Mouse (Mus musculus) neural tube, embryonic 13.5 days (tissue): ENCODE results near the gene Rnf214. TPM values are rescaled to one million over a fixed set of nuclear protein-coding genes. Genes with fewer than 3 reads are reported as not detected.
A peak's percentile ranks its signal among the peaks of the same experiment; 100 is the strongest.

Experiments
- ATAC-seq: fragments of 200-750 bp; cut with Nextera tagmentation; 2 replicates; pipeline ENCODE4 v1.8.0; 2017; ENCODE audit warnings: low read depth, mild to moderate bottlenecking, moderate TSS enrichment, moderate library complexity
- H3K27ac ChIP-seq: fragments of 300-500 bp; sonication (generic); replicated peaks from 2 replicates; pipeline ENCODE4 v1.5.1; 2015; ENCODE audit warnings: moderate library complexity, mild to moderate bottlenecking, inconsistent platforms
- H3K27me3 ChIP-seq: fragments of 300-500 bp; sonication (generic); 2 replicates; pipeline ENCODE4 v1.6.1; 2015; ENCODE audit warnings: mild to moderate bottlenecking, inconsistent platforms
- H3K36me3 ChIP-seq: fragments of 300-500 bp; sonication (generic); 2 replicates; pipeline ENCODE4 v1.6.1; 2015; ENCODE audit warnings: mild to moderate bottlenecking, inconsistent platforms
- H3K4me1 ChIP-seq: fragments of 300-500 bp; sonication (generic); replicated peaks from 2 replicates; pipeline ENCODE4 v1.6.1; 2015; ENCODE audit warnings: inconsistent platforms
- H3K4me2 ChIP-seq: fragments of 300-500 bp; sonication (generic); 2 replicates; pipeline ENCODE4 v1.6.1; 2015; ENCODE audit warnings: inconsistent platforms, mild to moderate bottlenecking, moderate library complexity
- H3K4me3 ChIP-seq: fragments of 300-500 bp; sonication (generic); 2 replicates; pipeline ENCODE4 v1.5.1; 2015; ENCODE audit warnings: mild to moderate bottlenecking, inconsistent platforms
- H3K9ac ChIP-seq: fragments of 300-500 bp; sonication (generic); 2 replicates; pipeline ENCODE4 v1.6.1; 2015; ENCODE audit warnings: moderate library complexity, mild to moderate bottlenecking, inconsistent platforms
- H3K9me3 ChIP-seq: fragments of 300-500 bp; sonication (generic); 2 replicates; pipeline ENCODE4 v1.6.1; 2016; ENCODE audit warnings: inconsistent platforms
- WGBS: fragments of 180-500 bp; shearing (Covaris S2); methylation state at CpG from one replicate; pipeline ENCODE4 v1.1.7; 2015; 5-methylcytosine and 5-hydroxymethylcytosine counted together
- microRNA-seq: library from miRNA; unstranded; fragments of <30 nt; microRNA quantifications from one replicate; pipeline ENCODE4, GENCODE M21; 2016
- polyA plus RNA-seq: library from polyadenylated mRNA; unstranded; fragments of >200 nt; fragmentation: Nextera tagmentation; extraction: Ambion mirVana; gene quantifications from 2 replicates; pipeline ENCODE4 v1.2.1, GENCODE M21; 2015

Rnf214 gene
- polyA plus RNA-seq, 1 experiment from 2014 or later, result 82.3 TPM

GRCm38 (mm10) chr9:45827663-45828290 is 78.9 kb downstream of the Rnf214 start:
- 9% methylated on average over 21 of the region's 23 CpGs for WGBS

DNA sequence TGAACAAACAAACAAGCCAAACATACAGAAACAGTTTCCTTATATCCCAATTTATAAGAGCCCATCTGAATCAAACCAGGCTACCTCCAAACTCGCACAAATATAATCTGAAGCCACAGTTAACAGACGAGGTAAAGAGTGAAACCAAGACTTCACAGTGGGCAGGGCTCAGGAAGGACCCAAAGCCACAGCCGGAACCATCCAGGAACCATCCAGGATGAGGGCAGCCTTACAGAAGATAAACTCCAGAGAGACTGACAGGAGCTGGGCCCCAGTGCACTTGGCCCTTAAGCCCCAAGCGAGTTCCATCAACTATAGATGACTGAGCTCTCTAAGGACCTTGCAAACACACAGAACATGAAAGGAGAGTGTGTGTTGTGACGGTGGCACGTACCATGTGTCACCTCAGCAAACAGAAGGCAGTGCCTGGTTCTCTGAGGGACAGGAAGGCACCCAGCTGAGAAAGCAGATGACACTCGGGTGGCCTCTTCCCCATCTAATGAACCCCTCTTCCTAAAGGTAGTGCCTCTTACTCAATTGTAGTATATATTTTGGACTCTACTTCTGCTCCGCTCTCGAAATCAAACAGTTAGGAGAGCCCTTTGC is 88.2 kb downstream of the Rnf214 start:
- H3K4me3 ChIP-seq, result no peak overlapping the region
- ATAC-seq, result no peak

More at GRCm38 (mm10) chr9:45827663-45828290, 78.9 kb downstream of the Rnf214 start:
- no peaks in the 10 kb centered on the region for H3K9me3 ChIP-seq
- peaks cover 15% of the 10 kb centered on the region for H3K4me1 ChIP-seq
- H3K27ac ChIP-seq, result peak overlapping the region; percentile 54
- H3K9ac ChIP-seq, result peak overlapping the region; percentile 76
- H3K27me3 ChIP-seq, result no peaks in the 10 kb centered on the region
- H3K36me3 ChIP-seq, result peaks cover 7% of the 10 kb centered on the region; the same call in 1 of the 2 replicates
- ATAC-seq, result peak; percentile 52; the same call in 1 of the 2 replicates
- H3K4me2 ChIP-seq, result peak overlapping the region; percentile 85
- peak overlapping the region; percentile 64 for H3K4me3 ChIP-seq

DNA sequence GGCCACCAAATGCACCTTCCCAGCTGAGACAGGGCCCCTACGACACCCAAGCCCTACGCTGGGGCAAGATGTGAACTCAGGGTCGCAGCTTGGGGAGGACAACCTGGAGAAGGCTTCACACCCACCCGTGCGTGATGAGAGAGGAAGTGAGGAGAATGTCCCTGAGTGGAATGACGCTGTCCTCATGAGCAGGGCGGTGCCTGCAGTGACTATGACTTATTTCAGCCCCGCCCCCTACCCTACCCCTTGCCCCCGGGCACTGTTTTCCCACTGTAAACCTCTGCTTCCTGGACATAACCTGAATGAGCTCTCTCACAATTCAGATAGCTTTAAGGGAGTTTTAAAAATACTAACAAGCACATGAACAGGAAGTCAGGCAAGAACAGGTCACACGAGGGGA is 91.2 kb downstream of the Rnf214 start:
- H3K4me3 ChIP-seq, result no peak overlapping the region
- H3K9ac ChIP-seq, result no peak overlapping the region
- H3K4me1 ChIP-seq, result 0 out of 2 replicates have a peak, but pooled peaks cover 4% of the 10 kb centered on the region
- H3K27me3 ChIP-seq, result no peaks in the 10 kb centered on the region
- no peak overlapping the region for H3K27ac ChIP-seq
- H3K36me3 ChIP-seq, result peaks cover 20% of the 10 kb centered on the region
- no peak overlapping the region for H3K4me2 ChIP-seq
- H3K9me3 ChIP-seq, result no peaks in the 10 kb centered on the region
- no peak for ATAC-seq
- 80% methylated on average over 10 of the region's 10 CpGs for WGBS

More for the DNA sequence above, 88.2 kb downstream of the Rnf214 start:
- Histone ChIP-seq H3K4me2 (no peak overlapping the region), H3K9ac (no peak overlapping the region), H3K27me3 (no peaks in the 10 kb centered on the region), H3K36me3 (peaks cover 39% of the 10 kb centered on the region), H3K4me1 (0 out of 2 replicates have a peak, but pooled peaks cover 4% of the 10 kb centered on the region), H3K9me3 (no peaks in the 10 kb centered on the region), H3K27ac (no peak overlapping the region)
- 87% methylated on average over 9 of the region's 9 CpGs for WGBS

DNA sequence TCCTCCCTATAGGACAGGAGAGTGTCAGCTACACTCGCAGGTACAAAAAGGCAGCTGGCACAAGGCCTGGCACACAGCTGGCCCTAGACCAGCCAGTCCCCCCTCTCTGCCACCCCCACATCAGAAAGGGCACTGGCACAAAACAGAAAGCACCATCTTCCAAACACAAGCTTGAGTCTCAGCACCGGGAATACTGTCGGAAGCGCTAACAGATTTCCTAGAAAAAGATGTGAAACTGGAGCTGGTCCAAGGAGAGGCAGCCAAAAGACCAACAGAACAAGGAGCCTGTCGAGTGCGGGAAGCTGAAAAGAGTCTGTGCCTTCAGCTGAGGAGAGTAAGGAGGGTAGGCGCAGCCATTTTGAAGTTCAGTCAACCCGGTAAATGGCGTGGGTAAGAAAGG is 91.6 kb downstream of the Rnf214 start:
- no peaks in the 10 kb centered on the region for H3K9me3 ChIP-seq
- no peak overlapping the region for H3K4me3 ChIP-seq
- no peaks in the 10 kb centered on the region for H3K27me3 ChIP-seq
- H3K36me3 ChIP-seq, result peaks cover 20% of the 10 kb centered on the region
- H3K4me1 ChIP-seq, result 0 out of 2 replicates have a peak, but pooled peaks cover 4% of the 10 kb centered on the region
- WGBS, result 82% methylated on average over 9 of the region's 9 CpGs
- ATAC-seq, result no peak
- no peak overlapping the region for H3K9ac ChIP-seq
- no peak overlapping the region for H3K4me2 ChIP-seq
- H3K27ac ChIP-seq, result no peak overlapping the region

Small RNAs within 50 kb of the gene (microRNA-seq; reads per million reads assigned to microRNA genes)
- gene Mir7087, result not detected

Other genes with a start within 250 kb of the Rnf214 start
- gene Cep164, start 78.2 kb downstream of the Rnf214 start, polyA plus RNA-seq, result 13.8 and 15.2 TPM in 2 replicates
- 44.9 and 49.2 TPM in 2 replicates for gene Bace1, start 68.3 kb downstream of the Rnf214 start, polyA plus RNA-seq
- gene Pcsk7, start 414 bp downstream of the Rnf214 start, polyA plus RNA-seq, result 23.8 and 25.2 TPM in 2 replicates
- gene Tagln, start 29.1 kb upstream of the Rnf214 start, polyA plus RNA-seq, result 9.8 and 10.8 TPM in 2 replicates
- gene Sidt2, start 48.3 kb upstream of the Rnf214 start, polyA plus RNA-seq, result 39.2 and 44.2 TPM in 2 replicates
- 282 and 301 TPM in 2 replicates for gene Pafah1b2, start 105.8 kb upstream of the Rnf214 start, polyA plus RNA-seq
- 9.3 and 9.4 TPM in 2 replicates for gene Sik3, start 105.9 kb upstream of the Rnf214 start, polyA plus RNA-seq